Mouse (Mus musculus) kidney, postnatal 10 days (tissue): Measurements from ENCODE around the gene Gins1.

Experiments
- DNase-seq: peaks from one replicate; pipeline ENCODE4 v3.0.0; 2021; ENCODE audit warnings: mixed read lengths

Gins1 gene

DNA sequence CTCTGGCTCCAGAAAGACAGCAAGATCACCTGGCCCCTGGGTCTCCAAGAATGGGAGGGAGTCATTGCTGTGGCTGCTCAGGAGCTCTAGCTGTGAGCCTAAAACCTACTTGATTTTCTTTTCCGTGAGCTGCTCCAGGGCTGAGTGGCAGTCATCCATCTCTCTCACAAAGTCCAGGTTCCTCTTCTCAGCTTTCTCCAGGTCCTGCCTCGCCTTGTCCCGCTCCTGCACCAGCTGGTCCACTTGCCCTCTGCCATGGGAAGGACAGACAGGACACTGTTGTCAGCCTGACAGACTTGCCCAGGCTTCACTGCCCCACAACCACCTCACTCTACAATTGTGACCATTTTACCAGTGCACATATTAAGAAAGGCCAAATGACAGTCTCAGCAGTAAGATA lies 58.0 kb downstream of the Gins1 start:
- DNase-seq, result no peak

DNA sequence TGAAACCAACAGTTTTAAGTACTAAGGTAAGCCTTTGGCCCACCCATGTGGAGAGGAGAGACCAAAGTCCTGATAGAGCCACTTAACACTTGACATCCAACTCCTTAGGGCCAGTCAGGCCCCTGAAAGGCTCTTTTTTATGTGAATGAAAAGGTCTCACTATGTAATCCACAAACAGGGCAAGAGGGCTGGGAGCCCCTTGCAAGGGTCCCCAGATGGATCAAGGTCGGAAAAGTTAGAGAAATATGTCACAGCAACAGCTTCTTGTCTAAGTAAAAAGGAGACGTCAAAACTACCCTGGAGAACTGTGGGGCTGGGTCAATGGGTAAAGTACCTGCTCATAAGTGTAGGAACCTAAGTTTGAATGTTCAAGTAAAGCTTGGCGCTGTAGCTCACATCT lies 59.4 kb downstream of the Gins1 start:
- no peak for DNase-seq

DNA sequence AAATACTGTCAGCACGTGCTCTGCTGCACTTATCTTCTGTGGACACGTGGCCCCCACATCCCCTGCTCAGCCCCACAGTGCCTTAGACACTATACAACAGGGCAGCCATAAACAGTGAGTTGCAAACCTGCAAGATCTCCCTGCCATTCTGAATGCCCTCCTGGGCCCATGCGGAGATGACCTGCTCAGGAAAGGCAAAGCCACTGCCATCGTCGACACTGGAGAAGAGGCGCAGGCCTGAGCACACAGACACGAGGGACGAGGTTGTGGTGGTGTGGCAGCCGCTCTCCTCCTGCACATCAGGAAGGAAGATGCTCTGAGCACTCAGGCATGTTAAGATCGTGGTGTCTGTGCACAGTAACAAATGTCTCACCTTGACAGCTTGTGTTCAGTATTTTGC lies 60.8 kb downstream of the Gins1 start:
- no peak for DNase-seq

DNA sequence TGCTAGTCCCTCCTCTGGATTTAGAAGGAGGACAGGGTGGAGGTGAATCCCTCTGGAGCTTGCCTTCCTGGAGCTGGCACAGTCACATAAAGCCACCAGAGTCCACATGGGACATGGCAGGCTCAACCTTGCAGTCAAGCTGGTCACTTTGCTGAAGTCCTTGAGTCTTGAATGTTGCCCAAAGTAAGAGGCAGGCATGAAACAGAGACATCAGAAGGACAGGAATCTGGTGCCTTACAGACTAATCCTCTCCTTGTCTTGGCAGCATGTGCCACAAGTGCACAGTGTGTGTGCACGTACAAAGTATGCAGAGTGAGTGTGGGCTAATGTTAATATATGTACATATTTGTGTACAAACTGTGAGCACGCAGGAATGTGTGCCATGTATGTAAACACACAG lies 62.3 kb downstream of the Gins1 start:
- DNase-seq, result no peak

DNA sequence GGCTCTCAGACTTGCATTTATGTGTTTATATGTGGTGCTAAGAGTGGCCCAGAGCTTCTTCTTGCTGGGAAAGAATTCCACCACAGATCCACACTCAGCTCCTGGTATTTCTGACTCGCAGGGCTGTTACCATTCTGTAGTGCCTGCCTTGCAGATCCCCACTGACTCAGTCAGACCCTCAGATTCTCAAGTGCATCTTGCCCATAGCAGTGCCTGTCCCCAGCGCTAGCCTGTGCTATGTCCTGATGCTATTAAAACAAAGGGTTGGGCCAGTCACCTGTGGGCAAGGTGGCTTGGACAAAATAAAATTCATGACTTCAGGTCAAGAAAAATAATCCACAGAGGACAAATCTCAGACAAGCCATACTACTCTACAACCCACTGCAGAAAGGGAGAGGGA lies 64.0 kb downstream of the Gins1 start:
- DNase-seq, result no peak

DNA sequence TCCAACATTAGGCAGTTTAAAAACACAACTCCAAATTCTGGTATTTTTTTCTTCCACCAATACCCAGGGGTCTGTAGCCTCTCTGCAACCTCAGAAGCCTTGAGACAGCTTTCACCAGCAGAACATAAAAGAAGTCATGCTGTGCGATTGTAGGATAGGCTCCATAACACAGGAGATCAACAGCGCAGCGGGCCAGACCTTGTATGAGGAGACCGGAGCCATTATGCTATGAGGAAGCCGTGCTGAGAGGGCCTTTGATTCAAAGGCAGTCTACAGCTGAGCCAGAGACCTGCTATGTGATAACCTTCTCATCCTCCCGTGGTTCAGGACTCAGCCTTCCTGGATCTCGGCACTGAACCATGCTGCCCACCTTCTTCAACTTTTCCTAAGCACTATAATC lies 66.7 kb downstream of the Gins1 start:
- DNase-seq, result no peak

DNA sequence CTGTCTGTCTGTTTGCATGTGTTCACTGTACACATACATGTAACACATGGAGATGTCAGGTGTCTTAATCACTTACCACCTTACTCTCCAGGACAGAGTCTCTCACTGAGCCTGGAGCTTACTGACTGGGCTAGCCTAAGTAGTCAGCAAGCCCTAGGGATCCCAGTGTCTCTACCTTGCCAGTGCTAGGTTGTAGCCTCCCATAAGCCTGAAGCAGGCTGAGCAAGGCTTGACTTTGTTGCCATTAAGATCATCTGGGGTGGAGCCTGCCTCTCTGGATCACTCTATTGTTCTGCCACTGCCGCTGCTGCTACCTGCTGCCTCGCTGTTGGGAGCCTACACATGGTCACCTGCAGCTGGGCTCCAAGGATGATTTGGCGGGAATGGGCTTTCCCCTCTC lies 67.5 kb downstream of the Gins1 start:
- DNase-seq, result no peak

DNA sequence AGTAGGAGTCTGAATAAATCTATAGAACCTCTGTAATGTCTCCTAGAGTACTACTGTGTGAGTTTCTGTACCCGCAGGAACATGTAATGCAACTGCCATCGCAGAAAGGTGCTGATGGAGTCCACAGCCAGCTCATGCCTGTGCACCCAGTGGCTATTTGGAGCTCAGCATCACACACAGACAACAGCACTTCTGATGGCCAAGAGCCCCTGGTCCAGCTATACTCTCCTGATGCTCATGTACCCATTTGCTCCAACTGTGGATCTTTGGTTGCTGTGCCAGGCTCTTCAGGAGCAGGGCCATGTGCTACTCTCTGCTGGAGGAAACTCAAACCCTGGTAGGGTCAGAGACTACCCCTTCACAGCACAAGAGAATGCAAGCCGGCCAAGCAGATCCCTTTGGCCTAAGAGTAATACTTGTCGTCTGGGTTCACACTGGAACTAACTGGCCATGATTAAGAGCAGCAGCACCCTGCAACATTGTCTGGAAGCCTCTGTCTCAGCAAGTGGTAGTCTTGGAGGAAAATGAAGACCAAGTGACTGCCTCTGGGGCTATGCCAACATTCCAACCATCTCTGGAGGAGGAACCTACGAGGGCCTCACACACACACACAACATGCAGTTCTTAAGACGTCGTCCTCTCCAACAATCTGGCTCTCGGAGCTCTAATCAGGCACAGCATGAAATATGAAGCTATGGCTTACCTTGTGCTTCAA lies 68.4 kb downstream of the Gins1 start:
- DNase-seq, result no peak

DNA sequence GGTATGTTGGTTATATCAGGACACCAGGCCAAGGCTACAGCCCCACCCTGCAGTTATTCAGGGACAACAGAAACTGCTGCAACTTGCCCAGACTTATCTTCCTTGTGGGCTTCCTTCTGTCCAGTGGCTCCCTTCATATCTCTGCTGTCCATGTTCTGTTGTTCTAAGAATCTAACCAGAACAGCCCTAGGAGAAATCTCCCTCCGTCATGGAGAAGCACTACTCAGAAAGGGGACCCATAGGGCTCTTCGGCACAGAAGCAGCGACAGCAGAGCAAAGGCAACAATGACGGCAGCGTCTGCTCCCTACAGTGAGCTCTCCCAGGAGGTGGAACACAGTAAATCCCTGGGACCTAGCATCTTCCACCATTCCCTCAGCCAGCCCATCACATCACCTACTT lies 71.7 kb downstream of the Gins1 start:
- DNase-seq, result no peak

DNA sequence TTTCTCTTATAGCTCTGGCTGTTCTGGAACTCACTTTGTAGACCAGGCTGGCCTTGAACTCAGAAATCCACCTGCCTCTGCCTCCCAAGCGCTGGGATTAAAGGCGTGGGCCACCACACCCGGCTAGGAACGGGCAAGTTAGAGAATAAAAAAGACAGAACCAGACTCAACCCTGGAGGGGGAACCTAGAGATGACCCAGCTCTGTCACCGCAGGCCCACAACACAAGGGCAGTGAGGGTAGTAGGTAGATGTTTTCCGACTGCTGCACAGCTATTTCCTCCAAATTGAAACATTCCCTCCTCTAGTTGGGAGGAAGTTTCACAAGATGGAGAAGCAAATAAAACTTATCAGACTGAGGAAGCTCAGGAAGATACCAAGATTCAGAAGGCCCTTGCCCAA lies 72.5 kb downstream of the Gins1 start:
- DNase-seq, result no peak

DNA sequence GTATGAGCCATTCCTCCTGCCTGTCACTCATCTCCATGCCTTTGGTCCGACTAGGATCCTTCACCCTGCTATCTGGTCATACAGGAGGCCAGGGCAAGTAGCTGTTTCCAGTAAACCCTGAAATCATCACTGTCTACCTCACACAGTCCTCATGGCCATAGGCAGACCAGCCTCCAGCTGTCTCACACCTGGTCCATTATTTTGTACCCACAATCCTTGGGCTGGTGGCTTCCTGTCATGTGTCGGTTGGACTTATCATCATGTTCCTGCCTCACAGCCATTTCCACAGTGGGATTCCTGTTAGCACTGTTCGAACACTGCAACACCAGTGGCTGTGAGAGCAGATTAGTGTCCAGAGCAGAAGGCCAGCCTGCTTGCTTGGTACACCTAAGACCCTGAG lies 73.6 kb downstream of the Gins1 start:
- no peak for DNase-seq

DNA sequence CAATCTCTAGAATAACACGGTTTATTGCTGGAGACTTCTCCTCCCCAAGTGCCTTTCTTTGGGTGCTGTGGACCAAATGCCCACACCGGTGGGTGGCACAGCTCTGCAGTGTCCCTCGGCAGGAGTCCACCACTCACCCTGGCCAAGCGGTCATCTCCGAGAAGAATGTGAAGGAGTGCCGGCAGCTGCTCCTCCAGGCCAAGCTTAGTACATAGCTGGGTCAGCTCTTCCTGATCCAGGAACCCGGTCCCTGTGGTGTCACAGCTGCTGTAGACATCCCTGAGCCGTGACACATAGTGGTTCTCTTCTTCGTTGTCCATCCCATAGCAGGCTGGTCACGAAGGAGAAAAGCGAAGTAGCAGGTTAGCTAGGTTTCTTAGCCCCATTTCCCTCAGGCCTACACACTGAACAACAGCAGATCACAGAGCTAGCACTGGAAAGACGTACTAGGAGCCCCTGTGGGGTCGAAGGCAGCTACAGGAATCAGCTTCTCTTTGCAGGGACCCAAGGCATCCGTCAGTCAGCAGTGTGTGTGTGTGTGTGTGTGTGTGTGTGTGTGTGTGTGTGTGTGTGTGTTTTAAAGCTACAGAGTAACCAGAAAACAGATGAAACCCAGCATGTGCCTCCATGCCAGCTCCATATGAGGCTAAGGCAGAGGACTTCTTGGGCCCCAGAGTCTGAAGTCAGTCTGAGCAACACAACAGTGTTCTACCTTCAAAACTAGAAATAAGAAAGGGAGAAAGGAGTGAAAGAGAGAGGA lies 74.8 kb downstream of the Gins1 start:
- no peak for DNase-seq
